Mouse (Mus musculus) mouse embryonic stem cell (cell line): ENCODE data around the gene Trim39.
"Not testable (repeated sequence)": the region's sequence is repeated elsewhere in the genome, so short reads cannot be mapped to it uniquely, and the experiment has no call there.

Experiments used
- in situ Hi-C, 2 experiments: fragments of 300-500 bp; cut with MboI; formaldehyde crosslinking; loops; 1 replicate in 1 of 2; 3 replicates in 1 of 2; pipeline ENCODE4 v1.14.3; 2019 to 2020; ENCODE audit warnings: low sequenced_read_pairs in 2 of 2, low pct_unique_long_range_greater_than_20kb in 1 of 2, mixed read lengths in 1 of 2; ENCODE audit not compliant: unreplicated experiment in 1 of 2

Trim39 gene

DNA sequence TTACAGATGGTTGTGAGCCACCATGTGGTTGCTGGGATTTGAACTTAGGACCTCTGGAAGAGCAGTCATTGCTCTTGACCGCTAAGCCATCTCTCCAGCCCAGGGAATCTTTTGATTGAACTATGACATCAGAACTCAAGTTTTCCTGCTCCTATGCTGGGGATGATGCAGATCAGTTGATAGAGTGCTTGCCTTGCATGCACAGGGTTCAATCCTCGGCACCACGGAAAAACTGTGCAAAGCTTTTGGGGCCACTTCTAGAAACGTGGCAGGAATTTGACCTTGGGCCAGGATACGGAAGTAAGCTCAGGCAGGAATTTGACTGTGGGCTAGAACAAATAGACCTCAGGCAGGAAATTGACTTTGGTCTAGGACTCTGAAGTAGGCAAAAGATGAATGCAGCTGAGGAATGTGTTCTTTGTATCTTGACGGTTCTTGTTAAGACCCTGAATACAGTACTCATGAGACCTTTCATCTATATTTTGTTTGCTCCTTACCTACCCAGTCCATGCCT lies 18.9 kb downstream of the Trim39 start:
- in situ Hi-C loops = no loop called here

DNA sequence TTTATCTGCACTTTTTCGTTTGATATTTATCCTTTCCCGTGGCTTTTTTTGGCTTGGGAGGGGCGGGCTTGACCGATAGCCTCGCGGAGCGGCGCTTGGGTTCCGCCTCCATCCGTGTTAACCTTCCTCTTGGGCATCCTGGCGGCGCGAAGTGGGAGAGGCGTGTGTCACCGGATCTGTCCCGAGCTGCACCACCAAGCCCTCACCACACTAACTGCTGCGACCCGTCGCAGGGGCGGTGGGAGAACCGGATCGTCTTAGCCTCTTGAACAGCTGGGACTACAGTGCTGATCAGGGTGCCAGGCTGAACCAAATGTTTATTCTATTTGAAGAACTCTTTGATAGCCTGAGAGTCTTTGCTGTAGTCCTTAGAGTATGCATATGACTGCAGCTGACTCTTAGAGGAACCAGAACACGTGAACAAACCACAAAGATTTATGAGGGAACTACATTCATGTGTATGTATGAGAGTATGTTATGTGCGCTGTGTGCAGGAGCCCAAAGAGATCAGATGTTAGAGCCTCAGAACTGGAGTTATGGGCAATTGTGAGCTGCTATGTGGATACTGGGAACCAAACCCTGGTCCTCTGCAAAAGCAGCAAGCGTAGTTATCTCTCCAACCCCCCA lies 19.7 kb downstream of the Trim39 start:
- in situ Hi-C loops = no loop called here

DNA sequence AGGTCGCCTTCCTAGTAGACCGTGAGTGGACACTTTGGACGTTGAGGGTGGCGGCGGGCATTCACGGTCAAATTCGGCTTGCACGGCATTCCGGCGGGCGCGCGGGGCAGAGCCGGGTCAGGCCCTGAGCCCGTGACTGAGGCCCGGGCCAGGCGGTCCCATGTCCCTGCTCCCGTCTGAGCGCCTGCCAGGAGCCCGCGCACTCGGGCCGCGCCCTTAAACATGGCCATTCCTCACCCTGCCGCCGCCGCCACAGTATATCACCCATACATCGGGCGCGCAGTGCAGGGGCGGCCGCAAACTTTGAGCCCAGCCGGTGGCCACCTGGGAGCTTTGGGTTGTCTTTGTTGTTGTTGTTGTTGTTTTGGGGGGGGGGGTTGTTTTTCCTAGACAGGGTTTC lies 23.2 kb downstream of the Trim39 start:
- in situ Hi-C loops = no loop called here

DNA sequence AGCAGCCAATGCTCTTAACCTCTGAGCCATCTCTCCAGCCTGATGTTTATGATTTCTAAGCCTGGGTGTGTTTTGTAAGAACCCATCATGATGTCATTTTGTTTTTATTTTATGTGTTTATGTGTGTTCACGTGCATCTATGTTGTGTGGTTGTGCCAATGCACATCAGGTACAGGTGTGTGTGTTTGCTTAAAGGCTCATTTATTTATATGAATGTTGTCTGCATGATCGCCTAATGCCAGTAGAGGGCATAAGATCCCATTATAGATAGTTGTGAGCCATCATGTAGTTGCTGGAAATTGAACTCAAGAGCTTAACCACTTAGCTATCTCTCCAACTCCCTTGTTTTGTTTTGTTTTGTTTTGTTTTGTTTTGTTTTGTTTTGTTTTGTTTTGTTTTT lies 26.3 kb downstream of the Trim39 start:
- in situ Hi-C loops = no loop called here

DNA sequence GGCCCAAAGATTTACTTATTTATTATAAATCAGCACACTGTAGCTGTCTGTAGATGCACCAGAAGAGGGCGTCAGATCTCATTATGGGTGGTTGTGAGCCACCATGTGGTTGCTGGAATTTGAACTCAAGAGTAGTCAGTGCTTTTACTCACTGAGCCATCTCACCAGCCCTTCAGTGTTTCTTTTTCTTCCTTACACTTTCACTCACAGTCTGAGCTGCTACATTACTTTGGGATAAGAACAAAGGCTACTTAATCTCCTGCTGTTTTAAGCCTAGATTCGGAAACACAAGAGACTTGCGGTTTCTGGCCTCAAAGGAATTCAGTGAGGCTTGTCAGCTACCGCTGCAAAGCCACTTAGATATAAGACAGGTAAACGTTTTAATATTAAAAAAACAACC lies 28.0 kb downstream of the Trim39 start:
- in situ Hi-C loops = no loop called here

DNA sequence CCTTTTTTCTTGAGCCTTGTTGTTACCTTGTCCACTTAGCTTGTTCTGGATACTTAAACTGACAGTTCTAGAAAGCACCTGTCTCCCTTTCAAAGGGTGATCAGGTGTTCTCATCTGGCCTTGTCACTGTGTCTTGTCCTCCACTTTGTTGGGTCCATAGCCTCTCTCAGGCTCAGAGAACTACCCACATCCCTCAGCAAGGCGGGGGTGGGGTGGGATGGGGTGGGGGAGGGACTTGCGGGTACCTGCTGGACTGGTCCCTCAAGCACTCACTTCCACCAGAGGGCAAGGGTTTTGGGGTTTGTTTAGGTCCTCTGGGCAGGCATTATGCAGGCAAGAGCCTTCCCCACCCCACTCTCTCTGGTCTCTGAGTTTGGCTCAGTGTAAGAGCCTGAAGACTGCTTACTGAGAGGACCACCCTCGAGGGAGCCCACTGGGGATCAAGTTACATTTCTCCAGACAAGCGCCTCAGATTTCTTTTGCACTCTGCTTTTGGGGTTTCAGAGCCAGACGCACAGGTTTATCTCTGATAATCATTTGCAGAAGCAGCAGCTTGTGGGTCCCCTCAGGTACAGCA lies 31.3 kb downstream of the Trim39 start:
- in situ Hi-C loops = no loop called here

DNA sequence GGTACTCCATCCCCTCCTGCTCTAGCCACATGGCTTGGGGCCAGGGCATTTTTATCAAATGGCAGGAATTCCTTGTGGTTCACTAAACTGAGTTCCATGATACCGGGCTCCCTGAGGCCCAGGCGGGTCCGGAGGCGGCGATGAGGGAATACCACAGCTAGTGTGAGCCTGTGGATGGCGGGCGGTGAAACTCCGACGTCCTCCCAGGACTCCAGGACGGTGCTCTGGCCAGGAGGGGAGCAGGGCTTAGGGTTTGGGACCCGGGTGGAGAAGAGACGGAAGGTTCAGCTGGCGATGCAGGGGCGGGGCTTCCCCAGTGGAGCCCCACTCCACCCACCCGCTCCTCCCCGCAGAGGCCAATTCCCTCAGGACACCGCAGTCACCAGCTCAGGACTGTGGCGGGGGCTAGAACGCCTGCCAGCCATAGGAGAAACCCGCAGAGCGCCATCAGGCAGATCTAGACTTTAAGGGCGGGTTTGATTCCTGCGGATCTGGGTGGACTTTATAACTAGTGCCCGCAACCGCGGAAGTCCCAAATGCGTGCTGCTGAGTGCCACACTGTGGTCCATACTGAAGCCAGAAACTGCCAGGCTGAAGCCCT lies 34.6 kb downstream of the Trim39 start:
- in situ Hi-C loops = no loop called here

DNA sequence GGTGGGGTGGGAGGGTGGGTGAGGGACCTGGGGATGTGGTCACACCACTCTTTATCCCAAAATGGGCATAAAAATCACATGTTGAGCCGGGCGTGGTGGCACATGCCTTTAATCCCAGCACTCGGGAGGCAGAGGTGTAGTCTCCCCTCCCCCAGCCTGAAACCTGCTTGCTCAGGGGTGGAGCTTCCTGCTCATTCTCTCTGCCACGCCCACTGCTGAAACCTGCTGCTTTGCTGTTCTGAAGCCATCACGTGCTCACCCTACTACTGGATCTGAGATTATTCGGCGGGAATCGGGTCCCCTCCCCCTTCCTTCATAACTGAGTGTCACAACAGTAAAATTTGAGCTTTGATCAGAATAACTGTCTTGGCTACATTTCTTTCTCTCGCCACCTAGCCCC lies 36.7 kb downstream of the Trim39 start:
- in situ Hi-C loops = not testable (repeated sequence)

DNA sequence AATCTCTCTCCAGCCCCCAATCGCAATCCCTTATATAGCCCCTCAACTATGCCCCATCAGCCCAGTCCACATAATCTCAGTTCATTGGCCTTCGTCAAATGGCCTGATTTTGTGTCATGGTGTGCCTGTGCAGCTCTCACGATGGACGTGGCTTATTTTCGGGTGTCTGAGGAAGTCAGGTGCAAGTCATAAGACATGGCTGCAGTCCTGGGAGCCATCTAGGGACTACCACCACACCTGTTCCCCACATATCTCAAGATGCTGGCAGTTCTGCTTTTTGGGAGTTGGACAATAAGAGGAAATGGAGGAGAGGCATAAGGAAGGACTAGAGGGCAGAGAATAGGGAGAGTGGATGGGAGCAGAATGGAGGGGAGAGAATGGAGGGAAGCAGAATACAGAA lies 38.5 kb downstream of the Trim39 start:
- in situ Hi-C loops = no loop called here

DNA sequence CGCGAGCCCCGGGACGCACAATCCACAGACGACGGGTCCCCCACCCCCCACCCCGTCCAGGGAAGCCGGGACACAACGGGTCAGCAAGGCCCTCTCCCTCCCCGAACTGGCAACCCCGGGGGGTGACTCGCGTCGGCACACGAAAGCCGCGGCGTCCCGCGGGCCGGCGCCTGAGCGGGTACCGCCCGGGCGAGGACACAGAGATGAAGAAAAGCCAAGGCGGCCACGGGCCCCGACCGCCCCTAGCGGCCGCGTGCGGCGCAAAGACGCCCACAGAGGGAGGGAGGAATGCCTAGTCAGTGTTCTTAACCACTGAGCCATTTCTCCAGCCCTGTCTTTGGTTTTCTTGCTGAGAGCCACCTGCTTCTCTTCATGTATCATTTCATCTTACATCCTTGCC lies 40.7 kb downstream of the Trim39 start:
- in situ Hi-C loops = no loop called here

DNA sequence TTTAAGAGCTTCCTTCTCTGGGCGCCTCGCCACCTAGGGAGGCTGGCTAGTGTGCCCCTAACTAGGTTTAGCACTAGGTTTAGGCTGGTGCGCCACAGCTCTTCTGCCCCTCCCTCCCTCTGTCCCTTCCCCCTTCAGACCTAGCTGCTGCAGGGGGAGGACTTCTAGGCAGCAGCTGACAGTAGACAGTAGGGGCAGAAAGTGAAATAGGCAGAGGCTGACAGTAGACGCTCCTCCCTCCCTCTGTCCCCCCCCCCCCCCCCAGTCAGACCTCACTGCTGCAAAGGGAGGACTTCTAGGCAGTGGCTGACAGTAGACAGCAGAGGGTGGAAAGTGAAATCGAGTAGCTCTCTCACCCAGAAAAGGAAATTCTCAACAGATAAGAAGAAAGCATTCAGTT lies 43.0 kb downstream of the Trim39 start:
- in situ Hi-C loops = no loop called here

DNA sequence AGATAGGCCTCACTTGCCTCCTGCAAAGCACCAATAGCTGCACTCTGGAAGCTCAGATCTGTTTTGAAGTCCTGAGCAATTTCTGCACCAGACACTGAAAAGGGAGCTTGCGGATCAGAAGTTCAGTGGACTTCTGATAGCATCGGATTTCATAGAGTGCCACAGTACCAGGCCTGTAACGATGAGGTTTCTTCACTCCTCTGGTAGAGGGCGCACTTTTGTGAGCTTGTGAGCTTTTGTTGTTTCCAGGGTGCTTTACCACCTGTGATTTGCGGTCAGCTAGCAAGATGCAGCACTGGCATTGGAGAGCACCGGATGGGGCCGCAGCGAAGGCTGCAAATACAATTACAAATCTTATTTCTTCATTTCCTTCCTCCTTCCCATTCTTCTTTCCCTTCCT lies 45.1 kb downstream of the Trim39 start:
- in situ Hi-C loops = no loop called here

DNA sequence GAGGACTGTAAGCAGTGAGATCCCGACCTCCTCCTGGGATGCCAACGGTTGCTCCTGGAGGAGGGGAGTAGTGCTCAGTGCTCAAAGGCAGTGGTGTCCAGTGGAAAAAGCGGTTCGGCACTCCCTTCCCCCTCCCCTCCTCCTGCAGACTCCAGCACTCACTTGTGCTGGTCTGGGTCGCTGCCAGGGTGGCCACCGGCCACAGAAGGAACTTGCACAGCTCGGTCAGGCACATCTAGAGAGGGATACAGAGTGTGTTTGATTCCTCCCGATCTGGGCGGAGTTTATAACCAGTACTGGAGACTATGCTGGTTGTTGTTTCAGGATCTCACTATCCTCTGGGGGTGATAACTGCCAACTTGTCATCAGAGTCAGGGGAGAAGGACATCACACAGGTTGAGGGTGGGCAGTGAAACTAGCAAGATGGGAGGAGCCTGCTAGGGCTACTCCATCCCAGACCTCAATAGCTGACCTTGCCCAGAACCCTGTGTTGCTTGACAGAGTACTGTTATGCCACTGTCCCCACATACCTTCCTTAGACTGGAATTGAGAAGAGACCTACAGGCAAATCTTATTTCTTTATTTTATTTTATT lies 46.7 kb downstream of the Trim39 start:
- in situ Hi-C loops = no loop called here

DNA sequence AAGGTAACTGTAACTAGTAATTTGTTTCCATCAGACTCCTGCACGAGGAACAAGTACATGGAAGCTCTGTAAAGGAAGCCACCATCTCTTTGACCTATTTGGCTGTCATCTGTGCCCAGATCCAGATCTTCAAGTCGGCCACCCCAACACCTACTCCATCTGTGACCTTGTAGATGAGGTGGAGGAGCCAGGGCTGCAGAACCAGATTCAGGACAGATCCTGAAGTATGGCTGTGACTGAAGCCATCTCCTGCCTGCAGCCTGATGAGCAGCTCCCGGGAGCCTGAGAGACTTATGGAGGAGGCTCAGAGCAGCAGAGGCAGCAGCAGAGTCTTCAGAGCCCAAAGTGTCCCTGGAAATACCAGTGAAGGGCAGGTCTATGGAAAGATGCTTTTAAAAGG lies 47.6 kb downstream of the Trim39 start:
- in situ Hi-C loops = no loop called here

DNA sequence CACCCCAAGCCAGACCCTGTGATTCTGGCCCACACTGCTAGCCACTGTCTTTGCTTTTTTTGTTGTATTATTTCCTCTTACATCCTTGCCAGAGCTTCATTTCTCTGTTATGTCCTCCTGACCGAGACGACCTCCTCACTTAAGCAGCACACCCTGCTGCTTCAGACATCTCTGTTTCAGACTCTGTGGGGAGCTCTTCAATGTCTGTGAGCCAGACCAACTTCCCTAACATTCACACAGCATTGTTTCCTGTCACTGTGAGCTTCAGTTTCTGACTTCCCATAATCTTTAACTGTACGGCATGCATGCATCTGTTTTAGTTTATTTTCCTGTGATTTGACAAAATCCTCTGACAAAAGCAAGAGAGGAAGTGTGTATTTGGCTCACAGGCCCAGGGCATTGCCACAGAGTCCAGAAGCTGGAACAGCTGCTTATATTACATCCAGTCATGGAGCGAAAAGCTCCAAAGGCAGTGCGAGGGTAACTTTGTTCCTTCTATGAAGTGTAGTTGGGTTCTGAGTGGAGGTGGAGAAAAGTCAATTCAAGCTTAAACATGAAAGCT lies 53.4 kb downstream of the Trim39 start:
- in situ Hi-C loops = no loop called here

DNA sequence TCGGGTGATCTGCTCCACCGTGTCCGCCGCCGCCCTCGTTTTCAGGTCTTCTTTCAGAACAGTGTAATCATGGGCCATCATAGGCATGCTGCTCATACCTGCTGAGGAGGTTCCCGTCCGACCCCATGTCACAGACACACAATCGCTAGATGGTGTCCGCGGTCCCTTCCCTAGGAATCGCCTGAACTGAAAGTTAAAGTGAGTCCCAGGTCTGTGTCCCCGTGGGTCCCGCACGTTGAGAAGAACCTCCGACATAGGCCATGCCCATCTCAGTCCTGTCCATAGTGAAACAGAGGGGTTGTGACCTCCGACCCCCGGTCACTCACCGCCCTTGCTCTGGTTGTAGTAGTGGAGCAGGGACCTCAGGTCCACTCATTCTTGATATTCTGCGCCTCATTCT lies 56.5 kb downstream of the Trim39 start:
- in situ Hi-C loops = no loop called here
